Mouse (Mus musculus) C2C12 (cell line): ENCODE data around the gene Wipi2.

Experiments used
- CTCF ChIP-seq: IDR thresholded peaks from one replicate; pipeline ENCODE4 v1.5.1; 2011; ENCODE audit not compliant: control insufficient read depth, insufficient read depth, insufficient read length
- USF1 ChIP-seq: IDR thresholded peaks from one replicate; pipeline ENCODE4 v1.6.1; 2011; ENCODE audit warnings: low read depth, mild to moderate bottlenecking, control low read depth, moderate library complexity

GRCm38 (mm10) chr5:142630224-142630623 is 2.7 kb downstream of the Wipi2 start:
- no peak for TF ChIP-seq CTCF
- no peak for TF ChIP-seq USF1
